Comparison of ENCODE assay signal across 12 mouse cellular contexts in genomic region chr5:74171768-74172167, GRCm38 (mm10). TPM values are rescaled to one million over a fixed set of nuclear protein-coding genes. Genes with fewer than 3 reads are reported as not detected.
DNase-seq lines count a peak whose midpoint lies in the region; ATAC-seq and TF ChIP-seq lines count a peak whose summit lies in the region.
"Had no signal": no experiment of that assay in that cellular context is flagged by ENCODE, and none has a peak within 500 bp of the region (broad histone marks: within the 10 kb centered on the region; RNA-seq: fewer than 3 reads in every experiment).

No protein-coding gene starts in this region.

- no peak for TF ChIP-seq CTCF in lung, postnatal 0 days (IDR thresholded peaks at IDR 0.05)
- TF ChIP-seq CTCF in midbrain, postnatal 0 days (IDR thresholded peaks at IDR 0.05), result no peak

- intact Hi-C loops in heart, postnatal 14 days (cut with DNase I), result no loop called here

- H3K9me3 ChIP-seq in heart, embryonic 15.5 days (replicated peaks), result no peaks in the 10 kb centered on the region
- no peaks in the 10 kb centered on the region for H3K9me3 ChIP-seq in lung, postnatal 0 days (ENCODE audit: low read length)
- no peaks in the 10 kb centered on the region for H3K9me3 ChIP-seq in limb, embryonic 12.5 days
- no peaks in the 10 kb centered on the region for H3K9me3 ChIP-seq in midbrain, postnatal 0 days (ENCODE audit: low read length)

- ATAC-seq in heart, embryonic 15.5 days (replicated peaks; ENCODE audit: insufficient number of reproducible peaks, insufficient read depth, low FRiP score, low read depth), result no peak
- ATAC-seq in lung, postnatal 0 days, result peak; percentile 37; the same call in 1 of the 2 replicates
- no peak for ATAC-seq in limb, embryonic 12.5 days (ENCODE audit: insufficient number of reproducible peaks, insufficient read depth, low FRiP score, low TSS enrichment, low read depth)
- no peak for ATAC-seq in midbrain, postnatal 0 days (ENCODE audit: low FRiP score)

- H3K4me2 ChIP-seq in heart, embryonic 15.5 days, result peak overlapping the region; percentile 54
- H3K4me2 ChIP-seq in lung, postnatal 0 days (replicated peaks; ENCODE audit: low read depth, low read length), result no peak overlapping the region
- no peak overlapping the region for H3K4me2 ChIP-seq in limb, embryonic 12.5 days
- H3K4me2 ChIP-seq in midbrain, postnatal 0 days (ENCODE audit: low read depth, low read length, poor library complexity, severe bottlenecking), result no peak overlapping the region

- WGBS in heart, embryonic 15.5 days, result 59% methylated on average over 9 of the region's 9 CpGs
- 46% methylated on average over 9 of the region's 9 CpGs for WGBS in lung, postnatal 0 days
- WGBS in limb, embryonic 12.5 days, result 67% methylated on average over 9 of the region's 9 CpGs
- WGBS in midbrain, postnatal 0 days, result 77% methylated on average over 9 of the region's 9 CpGs

- no peak for DNase-seq in heart, postnatal 14 days
- DNase-seq in lung, postnatal 0 days (ENCODE audit: low spot score), result no peak
- no peak for DNase-seq in lung, postnatal 10 days
- DNase-seq in yolk sac, embryonic 10.5 days (ENCODE audit: low spot score), result peak; percentile 75
- no peak for DNase-seq in cerebellum, adult 9-10 months
- DNase-seq in midbrain, postnatal 0 days (ENCODE audit: low spot score), result no peak
- DNase-seq: cerebellum, adult 2 months; thymus, postnatal 14 days had no signal

- peak overlapping the region; percentile 86 for H3K27ac ChIP-seq in heart, embryonic 15.5 days
- no peak overlapping the region for H3K27ac ChIP-seq in lung, postnatal 0 days (ENCODE audit: low read length)
- peak overlapping the region; percentile 91 for H3K27ac ChIP-seq in limb, embryonic 12.5 days
- H3K27ac ChIP-seq in midbrain, postnatal 0 days (ENCODE audit: low read depth, low read length), result no peak overlapping the region
- H3K27ac ChIP-seq: macrophage had no signal

- TF ChIP-seq EP300 in lung, postnatal 0 days (IDR thresholded peaks at IDR 0.05), result no peak

- H3K27me3 ChIP-seq in heart, embryonic 15.5 days, result no peaks in the 10 kb centered on the region
- no peaks in the 10 kb centered on the region for H3K27me3 ChIP-seq in lung, postnatal 0 days (replicated peaks; ENCODE audit: insufficient read depth, low read length)
- H3K27me3 ChIP-seq in limb, embryonic 12.5 days, result no peaks in the 10 kb centered on the region
- H3K27me3 ChIP-seq in midbrain, postnatal 0 days (ENCODE audit: insufficient read depth, low read length), result no peaks in the 10 kb centered on the region
- H3K27me3 ChIP-seq: CH12.LX had no signal

- peaks cover 49% of the 10 kb centered on the region for H3K4me1 ChIP-seq in heart, embryonic 15.5 days (replicated peaks)
- peaks cover 8% of the 10 kb centered on the region; the same call in 1 of the 2 replicates for H3K4me1 ChIP-seq in lung, postnatal 0 days (ENCODE audit: insufficient read depth, low read depth, low read length)
- H3K4me1 ChIP-seq in limb, embryonic 12.5 days (replicated peaks), result peaks cover 65% of the 10 kb centered on the region
- 0 out of 2 replicates have a peak, but pooled peaks cover 3% of the 10 kb centered on the region for H3K4me1 ChIP-seq in midbrain, postnatal 0 days (ENCODE audit: insufficient read depth, low read length)

- no peaks in the 10 kb centered on the region for H3K36me3 ChIP-seq in heart, embryonic 15.5 days
- H3K36me3 ChIP-seq in lung, postnatal 0 days (ENCODE audit: insufficient read depth, low read length), result no peaks in the 10 kb centered on the region
- H3K36me3 ChIP-seq in limb, embryonic 12.5 days, result no peaks in the 10 kb centered on the region
- H3K36me3 ChIP-seq in midbrain, postnatal 0 days (ENCODE audit: insufficient read depth, low read length), result no peaks in the 10 kb centered on the region

- no peak overlapping the region for H3K4me3 ChIP-seq in heart, embryonic 15.5 days
- H3K4me3 ChIP-seq in lung, postnatal 0 days (ENCODE audit: low read depth, low read length), result no peak overlapping the region
- H3K4me3 ChIP-seq in limb, embryonic 12.5 days (replicated peaks), result no peak overlapping the region
- H3K4me3 ChIP-seq in midbrain, postnatal 0 days (ENCODE audit: low read depth, low read length), result no peak overlapping the region

- no peak overlapping the region for H3K9ac ChIP-seq in heart, embryonic 15.5 days
- no peak overlapping the region for H3K9ac ChIP-seq in lung, postnatal 0 days (replicated peaks; ENCODE audit: low read depth)
- H3K9ac ChIP-seq in limb, embryonic 12.5 days (replicated peaks), result no peak overlapping the region
- no peak overlapping the region for H3K9ac ChIP-seq in midbrain, postnatal 0 days (replicated peaks; ENCODE audit: low read length, poor library complexity, severe bottlenecking)

RNA-seq across cellular contexts. Expression of gene Rasl11b, which starts 23.3 kb away (rescaled TPM):
- polyA plus RNA-seq in heart, embryonic 15.5 days (2015; fragmentation: Nextera tagmentation; extraction: Ambion mirVana), result 90.2 and 101 TPM in 2 replicates
- 10 to 100 TPM; 27.7 to 33.0 TPM for total RNA-seq in heart, postnatal 14 days (2021)
- 80.4 and 86.7 TPM in 2 replicates for polyA plus RNA-seq in lung, postnatal 0 days (2015; fragmentation: Nextera tagmentation; extraction: Ambion mirVana)
- polyA plus RNA-seq in limb, embryonic 12.5 days (2016; fragmentation: Nextera tagmentation; extraction: Ambion mirVana), result 156 and 176 TPM in 2 replicates
- 2.6 TPM in 2 replicates for total RNA-seq in midbrain, postnatal 0 days (2014; rRNA removed)
- polyA plus RNA-seq in midbrain, postnatal 0 days (2015; fragmentation: Nextera tagmentation; extraction: Ambion mirVana), result 9.2 and 10.6 TPM in 2 replicates
- polyA plus RNA-seq: macrophage had no signal

Comparison
In these comparisons a context has a peak if more than half of its experiments do, and no peak if none do; other contexts are left out.
1. H3K27ac ChIP-seq: peak in heart, embryonic 15.5 days (single experiment) and limb, embryonic 12.5 days (single experiment); none in lung, postnatal 0 days (single experiment) and midbrain, postnatal 0 days (single experiment).